Mouse (Mus musculus): ENCODE results near the gene Scn9a.

DNA sequence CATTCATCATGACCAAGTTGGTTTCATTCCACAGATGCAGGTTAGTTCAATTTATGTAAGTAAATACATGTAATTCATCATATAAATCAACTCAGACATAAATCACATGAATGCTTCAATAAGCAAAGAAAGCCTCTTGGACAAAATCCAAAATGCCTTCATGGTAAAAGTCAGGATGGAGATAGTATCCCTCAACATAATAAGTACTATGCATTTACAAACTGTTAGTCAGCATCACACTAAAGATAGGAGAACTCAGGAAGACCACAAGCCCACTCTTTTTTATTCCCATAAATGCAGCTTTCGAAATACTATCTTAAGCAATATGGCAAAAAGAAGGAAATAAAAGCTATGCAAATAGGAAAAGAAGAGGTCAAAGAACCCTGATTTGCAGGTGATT is 127.1 kb downstream of the Scn9a start:
- TF ChIP-seq CTCF (IDR thresholded peaks at IDR 0.05; ENCODE audit: control insufficient read depth, insufficient read depth, insufficient replicate concordance, low read depth, low read length) (no peak), POLR2A (IDR thresholded peaks at IDR 0.05; ENCODE audit: control insufficient read depth, low read depth, low read length) (no peak)
